Mouse (Mus musculus): ENCODE data around the gene Etfdh. TPM values are rescaled to one million over a fixed set of nuclear protein-coding genes. Genes with fewer than 3 reads are reported as not detected.

The Etfdh gene
- polyA plus RNA-seq, 1 experiment: 32.5 TPM

Other genes with a start within 250 kb of the Etfdh start
- 5.1 and 5.5 TPM in 2 replicates for gene Fnip2, start 61.7 kb downstream of the Etfdh start, polyA plus RNA-seq (2012; rRNA removed)
- gene Ppid, start 38.2 kb downstream of the Etfdh start, polyA plus RNA-seq (2012; rRNA removed): 9.5 and 10.0 TPM in 2 replicates
- gene 4930579G24Rik, start 421 bp downstream of the Etfdh start, polyA plus RNA-seq (2012; rRNA removed): 1.4 and 1.7 TPM in 2 replicates
- gene Rxfp1, start 108.4 kb upstream of the Etfdh start, polyA plus RNA-seq (2012; rRNA removed): 0.04 TPM in 1 of 2 replicates, not detected in the other
- 1.6 and 3.2 TPM in 2 replicates for gene Tmem144, start 223.3 kb upstream of the Etfdh start, polyA plus RNA-seq (2012; rRNA removed)